Mouse (Mus musculus) C2C12 (cell line): ENCODE measurements around the gene 4931406P16Rik. TPM values are rescaled to one million over a fixed set of nuclear protein-coding genes. Genes with fewer than 3 reads are reported as not detected.
"Not testable (repeated sequence)": the region's sequence is repeated elsewhere in the genome, so short reads cannot be mapped to it uniquely, and the experiment has no call there.

Experiments used
- H3K27me3 ChIP-seq: one replicate; pipeline ENCODE4 v1.6.1; 2011; ENCODE audit not compliant: control insufficient read depth, insufficient read depth, insufficient read length
- H3K36me3 ChIP-seq: one replicate; pipeline ENCODE4 v1.6.1; 2011; ENCODE audit not compliant: control insufficient read depth, insufficient read depth
- H3K4me3 ChIP-seq: one replicate; pipeline ENCODE4 v1.5.1; 2011; ENCODE audit warnings: mild to moderate bottlenecking, control low read depth; ENCODE audit not compliant: poor library complexity, insufficient read depth, severe bottlenecking
- H3K79me2 ChIP-seq: one replicate; pipeline ENCODE4 v1.6.1; 2011; ENCODE audit not compliant: control insufficient read depth, insufficient read depth
- H3K79me3 ChIP-seq: one replicate; pipeline ENCODE4 v1.6.1; 2011; ENCODE audit warnings: low read depth, control low read depth
- H3ac ChIP-seq: one replicate; pipeline ENCODE3; 2011; ENCODE audit warnings: low read depth; ENCODE audit not compliant: control insufficient read depth, insufficient read length
- CEBPB ChIP-seq: IDR thresholded peaks from one replicate; pipeline ENCODE4 v1.6.1; 2011; ENCODE audit warnings: low read depth, mild to moderate bottlenecking, control low read depth, moderate library complexity
- CTCF ChIP-seq: IDR thresholded peaks from one replicate; pipeline ENCODE4 v1.5.1; 2011; ENCODE audit not compliant: control insufficient read depth, insufficient read depth, insufficient read length
- FOSL1 ChIP-seq: IDR thresholded peaks from one replicate; pipeline ENCODE4 v1.8.0; 2011; ENCODE audit warnings: mild to moderate bottlenecking, low read length; ENCODE audit not compliant: poor library complexity, insufficient read depth, severe bottlenecking
- MAX ChIP-seq: IDR thresholded peaks from one replicate; pipeline ENCODE4 v1.6.1; 2011; ENCODE audit warnings: mild to moderate bottlenecking, control low read depth
- MYOD1 ChIP-seq: IDR thresholded peaks from one replicate; pipeline ENCODE4 v1.6.1; 2011; ENCODE audit warnings: low read depth; ENCODE audit not compliant: control insufficient read depth, insufficient read length
- MYOG ChIP-seq: IDR thresholded peaks from one replicate; pipeline ENCODE4 v1.6.1; 2011; ENCODE audit not compliant: control insufficient read depth, insufficient read length; ENCODE audit errors: extremely low read depth
- USF1 ChIP-seq: IDR thresholded peaks from one replicate; pipeline ENCODE4 v1.6.1; 2011; ENCODE audit warnings: low read depth, mild to moderate bottlenecking, control low read depth, moderate library complexity
- polyA plus RNA-seq: library from polyadenylated mRNA; unstranded; fragments of >200 nt; fragmentation: generic; extraction: Trizol; gene quantifications from one replicate; pipeline ENCODE4 v1.2.1, GENCODE M21; 2012; ENCODE audit warnings: missing spikeins

4931406P16Rik gene
- polyA plus RNA-seq, 1 experiment = 13.2 TPM

- Histone ChIP-seq H3K79me3 (peaks cover 2% of the 10 kb centered on the region), H3K4me3 (no peak overlapping the region), H3K27me3 (no peaks in the 10 kb centered on the region), H3ac (no peak overlapping the region), H3K79me2 (peaks cover 29% of the 10 kb centered on the region), H3K36me3 (peaks cover 69% of the 10 kb centered on the region)
- no peak for TF ChIP-seq USF1
- TF ChIP-seq CTCF = no peak
- no peak for TF ChIP-seq FOSL1
- no peak for TF ChIP-seq CEBPB
- no peak for TF ChIP-seq MAX
Measured at GRCm38 (mm10) chr7:34346505-34346904, 33.2 kb upstream of the 4931406P16Rik start.

- peaks cover 43% of the 10 kb centered on the region for H3K36me3 ChIP-seq
- no peaks in the 10 kb centered on the region for H3K27me3 ChIP-seq
- peaks cover 2% of the 10 kb centered on the region for H3K79me3 ChIP-seq
- TF ChIP-seq MYOG (no peak), FOSL1 (peak; percentile 77), MAX (peak; percentile 80), CEBPB (no peak), MYOD1 (peak; percentile 31), USF1 (no peak), CTCF (no peak)
- peaks cover 14% of the 10 kb centered on the region for H3K79me2 ChIP-seq
- H3ac ChIP-seq = no peak overlapping the region
- H3K4me3 ChIP-seq = no peak overlapping the region
Measured at GRCm38 (mm10) chr7:34342040-34342793, 28.9 kb upstream of the 4931406P16Rik start.

- Histone ChIP-seq H3K79me3 (no peaks in the 10 kb centered on the region), H3K79me2 (peaks cover under 1% of the 10 kb centered on the region), H3ac (no peak overlapping the region), H3K4me3 (no peak overlapping the region), H3K27me3 (no peaks in the 10 kb centered on the region), H3K36me3 (peaks cover 30% of the 10 kb centered on the region)
- TF ChIP-seq FOSL1 (no peak), CEBPB (no peak), CTCF (no peak), USF1 (no peak), MAX (no peak), MYOG (no peak), MYOD1 (no peak)
Measured at GRCm38 (mm10) chr7:34340841-34341240, 27.5 kb upstream of the 4931406P16Rik start.

GRCm38 (mm10) chr7:34339164-34339489 lies 25.8 kb upstream of the 4931406P16Rik start:
- no peak overlapping the region for H3K4me3 ChIP-seq
- H3K79me3 ChIP-seq = no peaks in the 10 kb centered on the region
- peaks cover 13% of the 10 kb centered on the region for H3K36me3 ChIP-seq
- no peaks in the 10 kb centered on the region for H3K27me3 ChIP-seq
- peak overlapping the region; percentile 48 for H3ac ChIP-seq
- H3K79me2 ChIP-seq = no peaks in the 10 kb centered on the region
- TF ChIP-seq MAX (peak; percentile 91), CEBPB (peak; percentile 40), MYOG (no peak), CTCF (no peak), FOSL1 (no peak)

GRCm38 (mm10) chr7:34338445-34339163 lies 25.3 kb upstream of the 4931406P16Rik start:
- no peak for TF ChIP-seq USF1
- peak; percentile 60 for TF ChIP-seq CEBPB
- no peaks in the 10 kb centered on the region for H3K79me3 ChIP-seq
- H3K27me3 ChIP-seq = no peaks in the 10 kb centered on the region
- H3K4me3 ChIP-seq = no peak overlapping the region
- H3ac ChIP-seq = peak overlapping the region; percentile 48
- H3K36me3 ChIP-seq = peaks cover 7% of the 10 kb centered on the region
- H3K79me2 ChIP-seq = no peaks in the 10 kb centered on the region

DNA sequence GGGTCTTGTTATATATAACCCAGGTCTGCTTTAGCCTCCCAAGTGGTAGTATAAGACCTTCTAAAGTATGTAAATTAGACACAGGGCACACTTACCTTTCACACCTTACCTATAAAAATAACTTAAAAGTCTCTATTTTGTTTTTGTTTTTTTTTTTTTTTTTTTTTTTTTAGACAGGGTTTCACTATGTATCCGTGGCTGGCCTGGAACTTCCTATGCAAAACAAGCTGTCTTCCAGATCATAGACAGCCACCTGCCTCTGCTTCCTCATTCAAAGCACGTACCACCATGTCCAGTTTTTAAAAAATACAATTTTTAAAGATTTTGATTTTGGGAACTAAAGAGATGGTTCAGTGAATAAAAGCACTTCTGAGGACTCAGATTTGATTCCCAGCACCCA lies 23.9 kb upstream of the 4931406P16Rik start:
- Histone ChIP-seq H3K36me3 (peaks cover 5% of the 10 kb centered on the region), H3K4me3 (no peak overlapping the region), H3K79me2 (no peaks in the 10 kb centered on the region), H3K79me3 (no peaks in the 10 kb centered on the region), H3ac (no peak overlapping the region), H3K27me3 (no peaks in the 10 kb centered on the region)
- TF ChIP-seq MYOG (no peak), MAX (no peak), MYOD1 (no peak), CTCF (no peak), CEBPB (no peak), FOSL1 (no peak), USF1 (no peak)

- not testable (repeated sequence) for H3K79me2 ChIP-seq, H3K79me3 ChIP-seq, H3K36me3 ChIP-seq, H3K4me3 ChIP-seq, H3K27me3 ChIP-seq, H3ac ChIP-seq
Measured at GRCm38 (mm10) chr7:34336545-34336944, 23.2 kb upstream of the 4931406P16Rik start.
